Mouse (Mus musculus) G1E (cell line): ENCODE data around the gene Tbr1.

Experiments used
- CTCF ChIP-seq: IDR thresholded peaks from 2 replicates; pipeline ENCODE4 v1.5.1; 2012; ENCODE audit warnings: low read depth, low read length, inconsistent platforms, mixed read lengths
- GATA1 ChIP-seq: IDR thresholded peaks from 2 replicates; pipeline ENCODE4 v1.6.1; 2012; ENCODE audit warnings: borderline replicate concordance, low read length, inconsistent platforms, mixed read lengths
- GATA2 ChIP-seq: IDR thresholded peaks from 2 replicates; pipeline ENCODE4 v1.6.1; 2012; ENCODE audit warnings: low read depth, low read length, inconsistent platforms, borderline replicate concordance
- POLR2AphosphoS5 ChIP-seq: IDR thresholded peaks from 2 replicates; pipeline ENCODE4 v1.6.1; 2012; ENCODE audit warnings: low read depth, low read length, inconsistent platforms; ENCODE audit not compliant: insufficient replicate concordance
- TAL1 ChIP-seq: conservative IDR thresholded peaks from 2 replicates; pipeline ENCODE4 v1.6.1; 2012; ENCODE audit warnings: low read depth, low read length, inconsistent platforms, mixed read lengths

GRCm38 (mm10) chr2:61760044-61760443 is 42.7 kb upstream of the Tbr1 start:
- no peak for TF ChIP-seq CTCF
- no peak for TF ChIP-seq POLR2AphosphoS5
- TF ChIP-seq GATA1: no peak
- no peak for TF ChIP-seq TAL1
- TF ChIP-seq GATA2: no peak
